Mouse (Mus musculus) 3T3-L1 (cell line): ENCODE results near the gene Acadsb.

Experiments used
- DNase-seq: peaks from one replicate; pipeline ENCODE4 v3.0.0-alpha.2; 2015; ENCODE audit warnings: low read depth, low spot score

The Acadsb gene

GRCm38 (mm10) chr7:131465117-131465601 is 54.8 kb downstream of the Acadsb start:
- DNase-seq = no peak

DNA sequence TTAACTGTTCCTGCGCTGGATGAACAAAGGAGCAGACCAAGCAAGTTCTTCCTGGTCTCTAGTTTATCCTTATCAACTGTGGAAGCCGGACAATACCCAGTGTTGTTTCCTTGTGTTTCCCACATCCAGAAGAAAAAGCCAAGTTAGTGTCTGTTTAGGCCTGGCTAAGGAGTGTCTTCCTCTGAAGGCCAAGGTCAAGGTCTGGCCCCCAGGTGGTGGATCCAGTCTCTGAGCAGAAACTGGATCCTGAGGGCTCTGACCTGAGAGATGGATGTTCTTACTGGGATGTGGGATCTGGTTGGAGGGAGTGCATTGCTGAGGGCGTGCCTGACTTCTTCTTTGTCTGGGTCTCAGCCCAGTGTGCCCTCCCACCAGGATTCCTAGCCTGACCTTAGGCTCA is 55.3 kb downstream of the Acadsb start:
- DNase-seq = no peak

DNA sequence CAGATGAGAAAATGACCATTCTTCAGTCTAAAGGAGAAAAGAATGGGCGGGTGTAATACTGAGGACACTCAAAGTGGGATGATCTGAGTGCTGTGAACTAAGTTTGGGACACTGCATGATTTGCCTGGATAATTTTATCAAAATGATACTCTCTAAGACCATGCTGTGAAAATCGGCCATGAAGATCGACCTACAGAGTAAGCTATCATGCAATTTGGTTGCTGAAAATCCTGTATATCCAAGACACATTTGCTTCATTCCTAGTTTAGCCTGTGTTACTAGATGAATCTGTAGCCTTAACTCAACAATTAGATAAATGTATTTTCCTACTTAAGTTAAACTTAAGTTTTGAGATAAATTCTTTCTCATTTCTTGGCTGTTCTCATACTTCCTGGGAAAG is 56.9 kb downstream of the Acadsb start:
- DNase-seq = no peak

DNA sequence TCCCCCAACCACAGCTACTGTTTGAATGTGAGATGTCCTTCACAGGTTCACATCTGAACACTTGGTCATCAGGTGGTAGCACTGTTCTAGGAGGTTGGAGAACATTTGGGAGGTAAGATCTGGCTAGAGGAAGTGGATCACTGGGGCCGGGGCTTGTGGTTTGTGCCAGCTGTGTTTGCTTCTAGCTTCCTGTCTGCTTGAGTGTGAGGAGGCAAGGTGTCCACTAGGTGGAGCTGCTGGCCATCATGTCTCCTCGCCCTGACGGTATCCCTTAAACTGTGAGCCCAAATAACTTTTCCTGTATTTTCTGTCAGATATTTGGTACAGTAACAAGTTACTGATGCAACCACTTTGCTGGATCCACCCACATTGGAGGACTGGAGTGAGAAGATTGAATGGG is 59.1 kb downstream of the Acadsb start:
- peak; percentile 18 for DNase-seq

GRCm38 (mm10) chr7:131471551-131471950 is 61.1 kb downstream of the Acadsb start:
- no peak for DNase-seq

DNA sequence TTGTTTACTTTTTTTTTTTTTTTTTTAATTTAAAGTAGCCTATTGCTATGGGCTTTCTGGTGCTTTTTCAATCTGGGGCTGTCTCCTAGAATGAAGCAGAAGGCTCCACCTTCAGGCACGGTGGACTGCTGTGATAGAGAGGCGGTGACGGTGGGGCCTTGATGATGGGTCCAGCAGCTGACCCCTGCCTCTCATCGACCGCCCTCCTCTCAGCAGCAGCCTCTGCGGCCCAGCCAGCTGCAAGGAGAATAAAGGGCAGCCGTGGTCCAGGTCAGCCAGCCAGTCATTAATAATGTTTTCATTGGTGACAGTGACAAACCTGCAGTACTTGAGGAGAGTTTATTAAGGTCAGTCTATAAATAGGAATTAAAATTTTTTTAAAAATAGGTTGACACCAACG is 66.7 kb downstream of the Acadsb start:
- DNase-seq = no peak

GRCm38 (mm10) chr7:131478403-131478802 is 68.0 kb downstream of the Acadsb start:
- DNase-seq = no peak
